Mouse (Mus musculus): ENCODE results near the gene Hip1.

- TF ChIP-seq CTCF (IDR thresholded peaks at IDR 0.05) (no peak), EP300 (IDR thresholded peaks at IDR 0.05; ENCODE audit: insufficient read depth, low read depth, low read length) (no peak)
These were observed 65.9 kb downstream of the Hip1 start for GRCm38 (mm10) chr5:135478877-135479600.

All from heart, adult 2 months (tissue).